Mouse (Mus musculus) heart, embryonic 14.5 days (tissue): ENCODE measurements around the gene Neurl3. TPM values are rescaled to one million over a fixed set of nuclear protein-coding genes. Genes with fewer than 3 reads are reported as not detected.

ENCODE experiments used
- ATAC-seq: fragments of 200-750 bp; cut with Nextera tagmentation; 2 replicates; pipeline ENCODE4 v1.8.0; 2017; ENCODE audit warnings: low read depth, moderate TSS enrichment; ENCODE audit not compliant: insufficient number of reproducible peaks, insufficient read depth, low FRiP score
- H3K27ac ChIP-seq, 2 experiments: fragments of 200-500 bp in 1 of 2; fragments of 300-500 bp in 1 of 2; sonication (generic) in 1 of 2; replicated peaks in 1 of 2; 2 replicates each; pipeline ENCODE4 v1.5.1; 2012 to 2014; ENCODE audit warnings: low read depth in 2 of 2, low read length in 2 of 2, control low read depth in 1 of 2, mild to moderate bottlenecking in 1 of 2, mixed read lengths in 1 of 2; ENCODE audit not compliant: control insufficient read depth in 1 of 2, insufficient read depth in 1 of 2
- H3K27me3 ChIP-seq: fragments of 300-500 bp; sonication (generic); 2 replicates; pipeline ENCODE4 v1.6.1; 2014; ENCODE audit warnings: mild to moderate bottlenecking, low read length, control low read depth; ENCODE audit not compliant: control insufficient read depth, insufficient read depth
- H3K36me3 ChIP-seq: fragments of 300-500 bp; sonication (generic); 2 replicates; pipeline ENCODE4 v1.6.1; 2014; ENCODE audit warnings: mild to moderate bottlenecking, control low read depth, low read length, mixed read lengths; ENCODE audit not compliant: control insufficient read depth, insufficient read depth
- H3K4me1 ChIP-seq, 2 experiments: fragments of 200-500 bp in 1 of 2; fragments of 300-500 bp in 1 of 2; sonication (generic) in 1 of 2; 2 replicates each; pipeline ENCODE4 v1.6.1; 2012 to 2014; ENCODE audit warnings: low read length in 2 of 2, control low read depth in 1 of 2, mixed read lengths in 1 of 2; ENCODE audit not compliant: control insufficient read depth in 2 of 2, insufficient read depth in 2 of 2
- H3K4me2 ChIP-seq: fragments of 300-500 bp; sonication (generic); 2 replicates; pipeline ENCODE4 v1.6.1; 2014; ENCODE audit warnings: mild to moderate bottlenecking, low read length
- H3K4me3 ChIP-seq, 2 experiments: fragments of 200-500 bp in 1 of 2; fragments of 300-500 bp in 1 of 2; sonication (generic) in 1 of 2; 2 replicates each; pipeline ENCODE4 v1.5.1; 2012 to 2014; ENCODE audit warnings: low read length in 2 of 2, mild to moderate bottlenecking in 2 of 2, control low read depth in 1 of 2, low read depth in 1 of 2, moderate library complexity in 1 of 2; ENCODE audit not compliant: control insufficient read depth in 1 of 2, insufficient read depth in 1 of 2
- H3K9ac ChIP-seq: fragments of 300-500 bp; sonication (generic); 2 replicates; pipeline ENCODE4 v1.6.1; 2014; ENCODE audit warnings: mild to moderate bottlenecking, low read length
- H3K9me3 ChIP-seq: fragments of 300-500 bp; sonication (generic); 2 replicates; pipeline ENCODE4 v1.6.1; 2016; ENCODE audit warnings: low read length, control low read depth; ENCODE audit not compliant: control insufficient read depth
- WGBS: fragments of 180-500 bp; shearing (Covaris S2); extraction: QIAGEN DNeasy Blood & Tissue Kit; methylation state at CpG from one replicate; pipeline ENCODE4 v1.1.7; 2014; 5-methylcytosine and 5-hydroxymethylcytosine counted together
- polyA plus RNA-seq: library from polyadenylated mRNA; unstranded; fragments of >200 nt; fragmentation: Nextera tagmentation; extraction: Ambion mirVana; gene quantifications from 2 replicates; pipeline ENCODE4 v1.2.1, GENCODE M21; 2014

Gene Neurl3
- polyA plus RNA-seq, 1 experiment from 2014 or later = 4.6 TPM

GRCm38 (mm10) chr1:36266293-36266692 lies 8.2 kb downstream of the Neurl3 start:
- WGBS = 73% methylated on average over 6 of the region's 6 CpGs
- no peak overlapping the region for H3K4me3 ChIP-seq
- H3K4me2 ChIP-seq = no peak overlapping the region
- H3K36me3 ChIP-seq = no peaks in the 10 kb centered on the region
- H3K27me3 ChIP-seq = 0 out of 2 replicates have a peak, but pooled peaks cover 8% of the 10 kb centered on the region
- peaks cover 17 to 18% of the 10 kb centered on the region in 2 experiments for H3K4me1 ChIP-seq
- no peak overlapping the region for H3K27ac ChIP-seq
- H3K9me3 ChIP-seq = no peaks in the 10 kb centered on the region
- H3K9ac ChIP-seq = no peak overlapping the region
- no peak for ATAC-seq

- Histone ChIP-seq H3K36me3 (no peaks in the 10 kb centered on the region), H3K27ac (peak overlapping the region; percentile 85 to 88), H3K9me3 (peaks cover 4% of the 10 kb centered on the region; the same call in 1 of the 2 replicates), H3K9ac (peak overlapping the region; percentile 25; the same call in 1 of the 2 replicates), H3K4me3 (no peak overlapping the region), H3K27me3 (0 out of 2 replicates have a peak, but pooled peaks cover under 1% of the 10 kb centered on the region), H3K4me2 (peak overlapping the region; percentile 42; the same call in 1 of the 2 replicates), H3K4me1 (peaks cover 0 to under 1% of the 10 kb centered on the region in 2 experiments; a peak in 2 of 4 replicates)
- 46% methylated on average over 13 of the region's 13 CpGs for WGBS
- no peak for ATAC-seq
Observed at GRCm38 (mm10) chr1:36263833-36264488, 10.5 kb downstream of the Neurl3 start.

- no peak overlapping the region for H3K4me2 ChIP-seq
- H3K9ac ChIP-seq = no peak overlapping the region
- H3K9me3 ChIP-seq = peaks cover 6% of the 10 kb centered on the region
- 75% methylated on average over 19 of the region's 19 CpGs for WGBS
- H3K4me3 ChIP-seq = no peak overlapping the region
- no peak overlapping the region for H3K27ac ChIP-seq
- no peak for ATAC-seq
- H3K4me1 ChIP-seq = no peaks in the 10 kb centered on the region
- H3K27me3 ChIP-seq = no peaks in the 10 kb centered on the region
- H3K36me3 ChIP-seq = no peaks in the 10 kb centered on the region
Observed at GRCm38 (mm10) chr1:36261708-36262504, 12.6 kb downstream of the Neurl3 start.

GRCm38 (mm10) chr1:36260418-36260817 lies 14.1 kb downstream of the Neurl3 start:
- no peaks in the 10 kb centered on the region for H3K36me3 ChIP-seq
- H3K27me3 ChIP-seq = 0 out of 2 replicates have a peak, but pooled peaks cover 3% of the 10 kb centered on the region
- no peak overlapping the region for H3K9ac ChIP-seq
- 89% methylated on average over 1 of the region's 1 CpGs for whole genome bisulfite sequencing
- no peak overlapping the region for H3K4me3 ChIP-seq
- no peak overlapping the region for H3K27ac ChIP-seq
- H3K9me3 ChIP-seq = peaks cover 13% of the 10 kb centered on the region
- H3K4me1 ChIP-seq = peaks cover 3 to 4% of the 10 kb centered on the region in 2 experiments; a peak in 1 of 4 replicates
- no peak overlapping the region for H3K4me2 ChIP-seq
- no peak for ATAC-seq

GRCm38 (mm10) chr1:36259281-36259680 lies 15.2 kb downstream of the Neurl3 start:
- H3K27me3 ChIP-seq = 0 out of 2 replicates have a peak, but pooled peaks cover 3% of the 10 kb centered on the region
- WGBS = 81% methylated on average over 2 of the region's 2 CpGs
- peaks cover 13% of the 10 kb centered on the region for H3K9me3 ChIP-seq
- H3K27ac ChIP-seq = no peak overlapping the region
- H3K36me3 ChIP-seq = no peaks in the 10 kb centered on the region
- peaks cover 11 to 15% of the 10 kb centered on the region in 2 experiments; a peak in 3 of 4 replicates for H3K4me1 ChIP-seq
- H3K4me3 ChIP-seq = no peak overlapping the region
- no peak for ATAC-seq
- no peak overlapping the region for H3K9ac ChIP-seq
- H3K4me2 ChIP-seq = no peak overlapping the region

- H3K4me1 ChIP-seq = peaks cover 11 to 18% of the 10 kb centered on the region in 2 experiments; a peak in 3 of 4 replicates
- H3K4me2 ChIP-seq = no peak overlapping the region
- no peak overlapping the region for H3K9ac ChIP-seq
- H3K9me3 ChIP-seq = peaks cover 13% of the 10 kb centered on the region
- H3K27ac ChIP-seq = no peak overlapping the region
- 0 out of 2 replicates have a peak, but pooled peaks cover 3% of the 10 kb centered on the region for H3K27me3 ChIP-seq
- no peak overlapping the region for H3K4me3 ChIP-seq
- WGBS = 66% methylated on average over 2 of the region's 2 CpGs
- ATAC-seq = no peak
- no peaks in the 10 kb centered on the region for H3K36me3 ChIP-seq
Observed at GRCm38 (mm10) chr1:36258631-36259030, 15.8 kb downstream of the Neurl3 start.

- Histone ChIP-seq H3K27ac (no peak overlapping the region), H3K4me3 (no peak overlapping the region), H3K27me3 (0 out of 2 replicates have a peak, but pooled peaks cover 3% of the 10 kb centered on the region), H3K36me3 (no peaks in the 10 kb centered on the region), H3K9ac (no peak overlapping the region), H3K9me3 (peaks cover 13% of the 10 kb centered on the region), H3K4me2 (no peak overlapping the region), H3K4me1 (peaks cover 11 to 20% of the 10 kb centered on the region in 2 experiments)
- ATAC-seq = no peak
- WGBS = 85% methylated on average over 8 of the region's 8 CpGs
Observed at GRCm38 (mm10) chr1:36257276-36257675, 17.2 kb downstream of the Neurl3 start.
